Mouse (Mus musculus): ENCODE measurements around the gene Kazald1. TPM values are rescaled to one million over a fixed set of nuclear protein-coding genes. Genes with fewer than 3 reads are reported as not detected.

The Kazald1 gene
- total and polyA plus RNA-seq, 3 experiments = 0.39 to 1.5 TPM; not detected in 1

DNA sequence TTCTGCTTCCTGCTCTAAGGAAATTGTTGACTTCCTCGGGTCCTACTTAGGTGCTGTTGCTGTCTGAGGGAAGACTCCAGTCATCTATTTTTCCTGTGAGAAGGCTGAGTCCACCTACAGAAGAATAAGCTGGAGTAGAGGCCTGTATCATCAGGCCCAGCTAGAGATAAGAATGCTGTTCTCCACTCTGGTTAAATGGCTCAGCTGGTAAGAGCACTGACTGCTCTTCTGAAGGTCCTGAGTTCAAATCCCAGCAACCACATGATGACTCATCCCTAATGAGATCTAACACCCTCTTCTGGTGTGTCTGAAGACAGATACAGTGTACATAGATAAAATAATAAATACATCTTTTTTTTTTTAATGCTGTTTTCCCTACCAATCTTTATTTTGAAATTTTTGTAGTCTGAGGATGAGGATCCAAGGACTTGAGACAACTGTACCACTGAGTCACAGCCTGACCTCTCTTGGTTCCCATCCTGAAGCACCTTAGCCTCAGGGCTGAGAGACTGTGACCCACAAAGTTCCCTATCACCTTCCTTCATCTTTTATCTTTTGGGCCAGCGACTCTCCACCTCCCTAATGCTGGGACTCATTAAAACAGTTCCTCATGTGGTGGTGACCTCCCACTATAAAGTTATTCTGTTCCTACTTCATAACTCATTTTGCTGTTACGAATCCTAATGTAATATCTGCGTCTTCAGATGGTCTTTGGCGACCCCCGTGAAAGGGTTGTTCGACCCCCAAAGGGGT, 7.1 kb upstream of the Kazald1 start (continued):
- no peak for TF ChIP-seq ZKSCAN1 (IDR thresholded peaks at IDR 0.05; ENCODE audit: low read depth, low read length)
- TF ChIP-seq MEF2A (IDR thresholded peaks at IDR 0.05; ENCODE audit: extremely low read depth, insufficient replicate concordance, low read depth, low read length, poor library complexity, severe bottlenecking) = no peak
- TF ChIP-seq SIN3A (IDR thresholded peaks at IDR 0.05; ENCODE audit: low read length) = peak; percentile 65; the same call in 1 of the 2 replicates

DNA sequence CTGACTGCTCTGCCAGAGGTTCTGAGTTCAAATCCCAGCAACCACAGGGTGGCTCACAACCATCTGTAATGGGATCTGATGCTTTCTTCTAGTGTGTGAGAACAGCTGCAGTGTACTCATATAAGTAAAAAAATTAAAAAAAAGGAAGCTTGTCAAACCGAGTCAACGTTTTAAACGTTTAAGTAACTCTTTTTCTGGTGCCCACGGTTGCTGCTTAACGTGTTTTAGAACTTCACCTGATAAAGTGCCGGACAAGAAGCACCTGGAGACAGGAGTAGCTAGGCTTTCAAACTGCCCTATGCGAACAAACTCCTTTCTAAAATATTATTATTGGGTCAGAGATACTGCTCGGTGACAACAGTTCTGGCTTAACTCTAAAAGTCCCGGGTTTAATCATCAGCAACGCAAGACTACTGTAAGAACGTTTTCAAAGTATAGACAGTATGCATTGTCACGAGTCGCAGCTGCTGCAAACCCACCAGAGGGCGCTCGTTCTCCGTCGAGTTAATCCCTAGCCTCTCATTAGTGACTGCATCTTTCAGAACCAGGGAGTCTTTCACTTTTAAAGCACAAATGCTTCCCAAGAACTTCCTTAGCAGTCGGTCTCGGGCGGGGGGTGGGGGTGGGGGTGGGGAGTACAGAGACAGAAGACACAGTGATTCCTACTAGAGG, 1.0 kb upstream of the Kazald1 start:
- TF ChIP-seq MYB (IDR thresholded peaks at IDR 0.05; ENCODE audit: low read depth, low read length) = peak; percentile 71
- TF ChIP-seq SMC3 (IDR thresholded peaks at IDR 0.05; ENCODE audit: low read depth, low read length) = peak; percentile 74
- TF ChIP-seq E2F4 (IDR thresholded peaks at IDR 0.05; ENCODE audit: borderline replicate concordance, low read depth, low read length) = no peak
- 0 out of 2 replicates have a peak, but pooled peaks have one; percentile 50 for TF ChIP-seq BHLHE40 (IDR thresholded peaks at IDR 0.05; ENCODE audit: borderline replicate concordance, low read depth, low read length)
- peak; percentile 24 to 29; a peak in 1 of 4 replicates for TF ChIP-seq EP300 (IDR thresholded peaks at IDR 0.05; ENCODE audit: low read depth in 1 of 2, low read length in 2 of 2)
- TF ChIP-seq USF1 (IDR thresholded peaks at IDR 0.05; ENCODE audit: low read depth, low read length) = peak; percentile 62
- TF ChIP-seq SIN3A (IDR thresholded peaks at IDR 0.05; ENCODE audit: low read length) = peak; percentile 87
- no peak; the same call in 1 of the 2 replicates for TF ChIP-seq KAT2A (conservative IDR thresholded peaks at IDR 0.05; ENCODE audit: low read depth, low read length)
- TF ChIP-seq POLR2AphosphoS5 (IDR thresholded peaks at IDR 0.05; ENCODE audit: borderline replicate concordance, low read depth, low read length) = no peak
- peak; percentile 51 for TF ChIP-seq MAX (IDR thresholded peaks at IDR 0.05; ENCODE audit: low read length)
- TF ChIP-seq GATA1 (IDR thresholded peaks at IDR 0.05; ENCODE audit: low read depth, low read length) = 0 out of 2 replicates have a peak, but pooled peaks have one; percentile 13
- peak; percentile 90 for TF ChIP-seq MYC (IDR thresholded peaks at IDR 0.05; ENCODE audit: low read depth, low read length)
- no peak for TF ChIP-seq GABPA (IDR thresholded peaks at IDR 0.05; ENCODE audit: low read depth, low read length)
- TF ChIP-seq TBP (IDR thresholded peaks at IDR 0.05; ENCODE audit: low read depth, low read length) = peak; percentile 51; the same call in 1 of the 2 replicates
- 0 out of 2 replicates have a peak, but pooled peaks have one; percentile 32 for TF ChIP-seq ZNF384 (IDR thresholded peaks at IDR 0.05; ENCODE audit: low read depth, low read length)
- peak; percentile 93 to 96 (median 94) for TF ChIP-seq CTCF (IDR thresholded peaks at IDR 0.05 in 2 of 3, conservative IDR thresholded peaks at IDR 0.05 in 1 of 3; ENCODE audit: control insufficient read depth in 1 of 3, insufficient read depth in 1 of 3, low read depth in 2 of 3, low read length in 3 of 3, poor library complexity in 1 of 3, severe bottlenecking in 1 of 3)
- peak; percentile 57 for TF ChIP-seq RAD21 (IDR thresholded peaks at IDR 0.05; ENCODE audit: low read depth, low read length)
- no peak for TF ChIP-seq NELFE (IDR thresholded peaks at IDR 0.05; ENCODE audit: low read depth, low read length)
- TF ChIP-seq NRF1 (IDR thresholded peaks at IDR 0.05; ENCODE audit: insufficient read depth, low read depth, low read length, poor library complexity, severe bottlenecking) = no peak
- TF ChIP-seq MXI1 (IDR thresholded peaks at IDR 0.05; ENCODE audit: low read depth, low read length) = 0 out of 2 replicates have a peak, but pooled peaks have one; percentile 63
- TF ChIP-seq ZC3H11A (IDR thresholded peaks at IDR 0.05; ENCODE audit: low read depth, low read length) = 0 out of 2 replicates have a peak, but pooled peaks have one; percentile 22
- peak; percentile 44 for TF ChIP-seq RCOR1 (IDR thresholded peaks at IDR 0.05; ENCODE audit: low read depth, low read length)
- no peak for TF ChIP-seq CHD1 (IDR thresholded peaks at IDR 0.05; ENCODE audit: low read depth, low read length)
- Histone ChIP-seq H3K9me3 (replicated peaks; ENCODE audit: insufficient read depth, low read length) (no peaks in the 10 kb centered on the region), H3K4me3 (ENCODE audit: control insufficient read depth in 1 of 2, insufficient read depth in 1 of 2, low read depth in 2 of 2, low read length in 2 of 2) (peak overlapping the region; percentile 75 to 77), H3K27me3 (ENCODE audit: control insufficient read depth in 1 of 2, insufficient read depth in 2 of 2, low read length in 2 of 2) (peaks cover 0 to 6% of the 10 kb centered on the region in 2 experiments; a peak in 1 of 4 replicates), H3K9ac (ENCODE audit: control insufficient read depth, low read depth, low read length, poor library complexity, severe bottlenecking) (peak overlapping the region; percentile 86), H3K36me3 (ENCODE audit: control insufficient read depth in 1 of 2, insufficient read depth in 2 of 2, low read length in 2 of 2) (peaks cover 0 to 15% of the 10 kb centered on the region in 2 experiments; a peak in 2 of 4 replicates), H3K4me1 (ENCODE audit: control insufficient read depth in 1 of 2, insufficient read depth in 2 of 2, low read length in 2 of 2) (peaks cover 0 to 23% of the 10 kb centered on the region in 2 experiments; a peak in 2 of 4 replicates), H3K79me2 (ENCODE audit: control insufficient read depth, insufficient read depth, low read length, poor library complexity) (peaks cover 5% of the 10 kb centered on the region; the same call in 1 of the 2 replicates), H3K27ac (ENCODE audit: control insufficient read depth, low read depth, low read length) (peak overlapping the region; percentile 98)
- peak; percentile 97 for DNase-seq (ENCODE audit: low read depth, low spot score)
